Mouse (Mus musculus) CH12.LX (cell line): ENCODE results near the gene Wnk3. TPM values are rescaled to one million over a fixed set of nuclear protein-coding genes. Genes with fewer than 3 reads are reported as not detected.

Source experiments
- DNase-seq: peaks from one replicate; pipeline ENCODE4 v3.0.0-alpha.2; 2013; ENCODE audit errors: extremely low read depth
- H3K27ac ChIP-seq: 2 replicates; pipeline ENCODE4 v1.5.1; 2012; ENCODE audit warnings: low read depth, mild to moderate bottlenecking, control low read depth, moderate library complexity; ENCODE audit not compliant: insufficient read depth
- H3K27me3 ChIP-seq: replicated peaks from 2 replicates; pipeline ENCODE3; 2012; ENCODE audit warnings: inconsistent platforms
- H3K36me3 ChIP-seq, 2 experiments: replicated peaks in 1 of 2; 2 replicates each; pipeline versions ENCODE3 to v1.6.1; 2012; ENCODE audit warnings: inconsistent platforms in 1 of 2, low read length in 1 of 2, mild to moderate bottlenecking in 1 of 2, mixed read lengths in 1 of 2, moderate library complexity in 1 of 2; ENCODE audit not compliant: control insufficient read depth in 1 of 2, insufficient read depth in 1 of 2
- H3K4me1 ChIP-seq, 2 experiments: 2 replicates each; pipeline ENCODE4 v1.6.1; 2012; ENCODE audit warnings: inconsistent platforms in 1 of 2, moderate library complexity in 1 of 2; ENCODE audit not compliant: insufficient read depth in 2 of 2, control insufficient read depth in 1 of 2
- H3K4me2 ChIP-seq: 2 replicates; pipeline ENCODE4 v1.6.1; 2012; ENCODE audit warnings: low read depth, mild to moderate bottlenecking, control low read depth; ENCODE audit not compliant: poor library complexity, insufficient read depth, severe bottlenecking
- H3K4me3 ChIP-seq, 3 experiments: fragments of 150-350 bp in 1 of 3; sonication (generic) in 1 of 3; replicated peaks in 1 of 3; 2 replicates each; pipeline versions ENCODE3 to v1.5.1; 2011 to 2012; ENCODE audit warnings: low read depth in 2 of 3, low read length in 2 of 3, mild to moderate bottlenecking in 2 of 3, moderate library complexity in 2 of 3, control low read depth in 1 of 3, improper control_type of control experiment in 1 of 3, inconsistent platforms in 1 of 3, mixed read lengths in 1 of 3; ENCODE audit not compliant: poor library complexity in 1 of 3
- H3K79me2 ChIP-seq: replicated peaks from 2 replicates; pipeline ENCODE4 v1.6.1; 2012; ENCODE audit warnings: mild to moderate bottlenecking, moderate library complexity; ENCODE audit not compliant: control insufficient read depth, poor library complexity, insufficient read depth, severe bottlenecking; ENCODE audit errors: extremely low read depth
- H3K9ac ChIP-seq: 2 replicates; pipeline ENCODE4 v1.6.1; 2012; ENCODE audit warnings: low read depth, mild to moderate bottlenecking, control low read depth, moderate library complexity; ENCODE audit not compliant: insufficient read depth
- H3K9me3 ChIP-seq: replicated peaks from 2 replicates; pipeline ENCODE3; 2012; ENCODE audit warnings: low read length, inconsistent platforms, mixed read lengths
- CHD1 ChIP-seq: IDR thresholded peaks from 2 replicates; pipeline ENCODE4 v1.6.1; 2012; ENCODE audit warnings: low read depth, low read length, improper control_type of control experiment, inconsistent platforms
- CHD2 ChIP-seq: IDR thresholded peaks from 2 replicates; pipeline ENCODE4 v1.6.1; 2011; ENCODE audit warnings: low read length, improper control_type of control experiment
- ELF1 ChIP-seq: IDR thresholded peaks from 2 replicates; pipeline ENCODE4 v1.6.1; 2014; ENCODE audit warnings: low read depth, mild to moderate bottlenecking, inconsistent platforms, low read length, improper control_type of control experiment
- EP300 ChIP-seq: IDR thresholded peaks from 2 replicates; pipeline ENCODE4 v1.6.1; 2011; ENCODE audit warnings: low read length, improper control_type of control experiment
- ETS1 ChIP-seq: conservative IDR thresholded peaks from 2 replicates; pipeline ENCODE4 v1.6.1; 2012; ENCODE audit warnings: low read depth, mild to moderate bottlenecking, inconsistent platforms, low read length, improper control_type of control experiment, moderate library complexity
- GABPA ChIP-seq: IDR thresholded peaks from 2 replicates; pipeline ENCODE4 v1.6.1; 2012; ENCODE audit warnings: low read depth, low read length, improper control_type of control experiment, inconsistent platforms; ENCODE audit not compliant: insufficient replicate concordance
- HCFC1 ChIP-seq: IDR thresholded peaks from 2 replicates; pipeline ENCODE4 v1.6.1; 2012; ENCODE audit warnings: low read depth, mild to moderate bottlenecking, inconsistent platforms, low read length, improper control_type of control experiment
- MAFK ChIP-seq: IDR thresholded peaks from 2 replicates; pipeline ENCODE4 v1.6.1; 2011; ENCODE audit warnings: low read length, improper control_type of control experiment; ENCODE audit not compliant: insufficient replicate concordance
- MAX ChIP-seq: IDR thresholded peaks from 2 replicates; pipeline ENCODE4 v1.6.1; 2011; ENCODE audit warnings: low read length, improper control_type of control experiment
- MAZ ChIP-seq: IDR thresholded peaks from 2 replicates; pipeline ENCODE4 v1.6.1; 2012; ENCODE audit warnings: low read depth, mild to moderate bottlenecking, inconsistent platforms, low read length, improper control_type of control experiment, moderate library complexity
- MXI1 ChIP-seq: IDR thresholded peaks from 2 replicates; pipeline ENCODE4 v1.6.1; 2011; ENCODE audit warnings: mild to moderate bottlenecking, low read depth, low read length, improper control_type of control experiment
- MYC ChIP-seq: IDR thresholded peaks from 2 replicates; pipeline ENCODE4 v1.6.1; 2011; ENCODE audit warnings: low read depth, mild to moderate bottlenecking, improper control_type of control experiment, low read length
- NELFE ChIP-seq: IDR thresholded peaks from 2 replicates; pipeline ENCODE4 v1.6.1; 2011; ENCODE audit warnings: low read depth, low read length, improper control_type of control experiment
- POLR2A ChIP-seq: IDR thresholded peaks from 2 replicates; pipeline ENCODE4 v1.6.1; 2011; ENCODE audit warnings: low read depth, mild to moderate bottlenecking, improper control_type of control experiment, low read length
- POLR2AphosphoS2 ChIP-seq: IDR thresholded peaks from 2 replicates; pipeline ENCODE4 v1.6.1; 2011; ENCODE audit warnings: low read depth, low read length, improper control_type of control experiment
- RAD21 ChIP-seq: IDR thresholded peaks from 2 replicates; pipeline ENCODE4 v1.6.1; 2011; ENCODE audit warnings: low read depth, mild to moderate bottlenecking, low read length, improper control_type of control experiment, moderate library complexity
- SIN3A ChIP-seq: IDR thresholded peaks from 2 replicates; pipeline ENCODE4 v1.6.1; 2012; ENCODE audit warnings: low read length, improper control_type of control experiment, inconsistent platforms
- TBP ChIP-seq: conservative IDR thresholded peaks from 2 replicates; pipeline ENCODE4 v1.6.1; 2011; ENCODE audit warnings: low read depth, low read length, improper control_type of control experiment
- TCF12 ChIP-seq: IDR thresholded peaks from 2 replicates; pipeline ENCODE4 v1.6.1; 2014; ENCODE audit warnings: low read depth, mild to moderate bottlenecking, inconsistent platforms, low read length, improper control_type of control experiment
- USF2 ChIP-seq: conservative IDR thresholded peaks from 2 replicates; pipeline ENCODE4 v1.6.1; 2011; ENCODE audit warnings: low read depth, low read length, improper control_type of control experiment
- ZC3H11A ChIP-seq: IDR thresholded peaks from 2 replicates; pipeline ENCODE4 v1.6.1; 2012; ENCODE audit warnings: low read depth, mild to moderate bottlenecking, inconsistent platforms, low read length, improper control_type of control experiment
- ZKSCAN1 ChIP-seq: IDR thresholded peaks from 2 replicates; pipeline ENCODE4 v1.6.1; 2012; ENCODE audit warnings: low read depth, inconsistent platforms, low read length, improper control_type of control experiment, borderline replicate concordance
- ZMIZ1 ChIP-seq: IDR thresholded peaks from 2 replicates; pipeline ENCODE4 v1.6.1; 2012; ENCODE audit warnings: low read depth, mild to moderate bottlenecking, inconsistent platforms, low read length, improper control_type of control experiment
- dilution Hi-C: fragments of 300-500 bp; cut with MboI; formaldehyde crosslinking; loops from 2 replicates; pipeline ENCODE4 v1.14.3; 2020; ENCODE audit warnings: low sequenced_read_pairs; ENCODE audit not compliant: extremely low pct_unique_long_range_greater_than_20kb, extremely low pct_ligation_motif_present
- in situ Hi-C: fragments of 300-500 bp; cut with MboI; formaldehyde crosslinking; loops from 3 replicates; pipeline ENCODE4 v1.14.3; 2019; ENCODE audit warnings: low sequenced_read_pairs, low pct_ligation_motif_present, low pct_unique_long_range_greater_than_20kb, mixed read lengths
- polyA plus RNA-seq: library from polyadenylated mRNA; unstranded; fragments of >175 nt; gene quantifications from 2 replicates; pipeline ENCODE4 v1.2.1, GENCODE M21; 2012; ENCODE audit warnings: low read depth; ENCODE audit not compliant: insufficient read length
- total RNA-seq, 2 experiments: library from RNA; depleted of rRNA; stranded (reverse); fragments of 300-350 nt in 1 of 2; fragments of >200 nt in 1 of 2; gene quantifications; 2 replicates each; pipeline ENCODE4 v1.2.3; 2012 to 2014

Wnk3 gene
- total and polyA plus RNA-seq, 3 experiments, result 0.04 to 0.27 (median 0.08) TPM

- H3K9ac ChIP-seq, result peak overlapping the region; percentile 65
- peaks cover 3 to 4% of the 10 kb centered on the region in 2 experiments for H3K36me3 ChIP-seq
- no peaks in the 10 kb centered on the region for H3K27me3 ChIP-seq
- H3K27ac ChIP-seq, result peak overlapping the region; percentile 73
- H3K9me3 ChIP-seq, result no peaks in the 10 kb centered on the region
- dilution Hi-C loops, result no loop called here
- in situ Hi-C loops, result no loop called here
- peak overlapping the region; percentile 64 to 81 (median 75) for H3K4me3 ChIP-seq
- no peak for TF ChIP-seq ZKSCAN1
- no peak for TF ChIP-seq EP300
- no peak for TF ChIP-seq CHD1
- TF ChIP-seq ELF1, result peak; percentile 59; the same call in 1 of the 2 replicates
- peak; percentile 77 for TF ChIP-seq MYC
- TF ChIP-seq ETS1, result no peak
- no peak for TF ChIP-seq RAD21
- TF ChIP-seq CHD2, result 0 out of 2 replicates have a peak, but pooled peaks have one; percentile 15
- peak; percentile 63 for TF ChIP-seq SIN3A
- TF ChIP-seq ZMIZ1, result 0 out of 2 replicates have a peak, but pooled peaks have one; percentile 31
- TF ChIP-seq MXI1, result peak; percentile 67; the same call in 1 of the 2 replicates
- TF ChIP-seq MAFK, result no peak
- TF ChIP-seq TBP, result 0 out of 2 replicates have a peak, but pooled peaks have one; percentile 40
- TF ChIP-seq GABPA, result no peak
- TF ChIP-seq MAX, result peak; percentile 73
- TF ChIP-seq TCF12, result 0 out of 2 replicates have a peak, but pooled peaks have one; percentile 13
- TF ChIP-seq POLR2AphosphoS2, result no peak
- TF ChIP-seq HCFC1, result peak; percentile 70
- TF ChIP-seq MAZ, result no peak
- peak; percentile 61 for TF ChIP-seq POLR2A
- no peak for TF ChIP-seq ZC3H11A
- TF ChIP-seq USF2, result no peak
- 0 out of 2 replicates have a peak, but pooled peaks have one; percentile 36 for TF ChIP-seq NELFE
- H3K4me2 ChIP-seq, result peak overlapping the region; percentile 82; the same call in 1 of the 2 replicates
- peaks cover 0 to 7% of the 10 kb centered on the region in 2 experiments; a peak in 1 of 4 replicates for H3K4me1 ChIP-seq
- peaks cover 23% of the 10 kb centered on the region for H3K79me2 ChIP-seq
- DNase-seq, result peak; percentile 47
Observed at GRCm38 (mm10) chrX:151344501-151344984, 146.7 kb downstream of the Wnk3 start.
